Mouse (Mus musculus): ENCODE measurements around the gene Ttc27.

GRCm38 (mm10) chr17:74678061-74678460 lies 39.5 kb upstream of the Ttc27 start:
- no peak for TF ChIP-seq CTCF (IDR thresholded peaks at IDR 0.05; ENCODE audit: low read depth)
- TF ChIP-seq EP300 (IDR thresholded peaks at IDR 0.05; ENCODE audit: low read depth): no peak
